Mouse (Mus musculus): ENCODE results near the gene Tmem8.
"Not testable (repeated sequence)": the region's sequence is repeated elsewhere in the genome, so short reads cannot be mapped to it uniquely, and the experiment has no call there.

Tmem8 gene

GRCm38 (mm10) chr17:26111722-26112121, 1.4 kb upstream of the Tmem8 start:
- DNase-seq (ENCODE audit: low spot score): no peak

- no peak for DNase-seq (ENCODE audit: low spot score)
These were observed 348 bp upstream of the Tmem8 start for GRCm38 (mm10) chr17:26112751-26113150.

- no peak for DNase-seq (ENCODE audit: low spot score)
These were observed 962 bp downstream of the Tmem8 start for GRCm38 (mm10) chr17:26114061-26114460.

GRCm38 (mm10) chr17:26114461-26114860, 1.4 kb downstream of the Tmem8 start:
- not testable (repeated sequence) for DNase-seq (ENCODE audit: low spot score)

GRCm38 (mm10) chr17:26115205-26115898, 2.3 kb downstream of the Tmem8 start:
- no peak for DNase-seq (ENCODE audit: low spot score)

- DNase-seq (ENCODE audit: low spot score): no peak
These were observed 2.9 kb downstream of the Tmem8 start for GRCm38 (mm10) chr17:26115956-26116487.

- DNase-seq (ENCODE audit: low spot score): no peak
These were observed 3.6 kb downstream of the Tmem8 start for GRCm38 (mm10) chr17:26116503-26117258.

- DNase-seq (ENCODE audit: low spot score): peak; percentile 45
These were observed 6.9 kb downstream of the Tmem8 start for GRCm38 (mm10) chr17:26119766-26120710.

GRCm38 (mm10) chr17:26122431-26123140, 9.5 kb downstream of the Tmem8 start:
- DNase-seq (ENCODE audit: low spot score): no peak

GRCm38 (mm10) chr17:26123267-26123684, 10.2 kb downstream of the Tmem8 start, which contains the start of gene Mrpl28:
Gene Mrpl28 (plus strand): TSS chr17:26123500.
- peak; percentile 88 for DNase-seq (ENCODE audit: low spot score)

- no peak for DNase-seq (ENCODE audit: low spot score)
These were observed 11.5 kb downstream of the Tmem8 start for GRCm38 (mm10) chr17:26124560-26124959.

GRCm38 (mm10) chr17:26125226-26125625, 12.1 kb downstream of the Tmem8 start:
- DNase-seq (ENCODE audit: low spot score): no peak

GRCm38 (mm10) chr17:26131062-26131732, 18.1 kb downstream of the Tmem8 start:
- no peak for DNase-seq (ENCODE audit: low spot score)

- no peak for DNase-seq (ENCODE audit: low spot score)
These were observed 19.1 kb downstream of the Tmem8 start for GRCm38 (mm10) chr17:26131856-26132853.

GRCm38 (mm10) chr17:26137106-26137750, 24.1 kb downstream of the Tmem8 start:
- DNase-seq (ENCODE audit: low spot score): no peak

GRCm38 (mm10) chr17:26137751-26138130, 24.6 kb downstream of the Tmem8 start:
- DNase-seq (ENCODE audit: low spot score): no peak

GRCm38 (mm10) chr17:26138239-26138836, 25.2 kb downstream of the Tmem8 start, which contains the start of gene Axin1:
Gene Axin1 (plus strand): TSS chr17:26138688.
- peak; percentile 95 for DNase-seq (ENCODE audit: low spot score)

- DNase-seq (ENCODE audit: low spot score): no peak
These were observed 25.8 kb downstream of the Tmem8 start for GRCm38 (mm10) chr17:26138901-26139381.
